Mouse (Mus musculus): Measurements from ENCODE around the gene Slc44a5. TPM values are rescaled to one million over a fixed set of nuclear protein-coding genes. Genes with fewer than 3 reads are reported as not detected.

Slc44a5 gene
- polyA plus RNA-seq (2014; fragmentation: Nextera tagmentation; extraction: Ambion mirVana) = 0.44 and 0.81 TPM in 2 replicates

GRCm38 (mm10) chr3:153973171-153973948 lies at the start of gene Slc44a5:
Gene Slc44a5, plus strand, starts transcription at chr3:153973436.
- Histone ChIP-seq H3K27me3 (ENCODE audit: control insufficient read depth, insufficient read depth, low read length) (peaks cover 28% of the 10 kb centered on the region), H3K27ac (ENCODE audit: low read depth, low read length) (no peak within 1 kb of the TSS)

GRCm38 (mm10) chr3:153926333-153926732 lies 46.9 kb upstream of the Slc44a5 start:
- Histone ChIP-seq H3K4me1 (ENCODE audit: control insufficient read depth, insufficient read depth, low read length) (no peaks in the 10 kb centered on the region), H3K4me2 (replicated peaks; ENCODE audit: low read depth, low read length) (no peak overlapping the region), H3K36me3 (ENCODE audit: control insufficient read depth, insufficient read depth, low read length) (peaks cover 48% of the 10 kb centered on the region), H3K27ac (ENCODE audit: low read depth, low read length) (no peak overlapping the region), H3K9ac (ENCODE audit: low read depth, low read length) (no peak overlapping the region), H3K27me3 (ENCODE audit: control insufficient read depth, insufficient read depth, low read length) (no peaks in the 10 kb centered on the region), H3K4me3 (ENCODE audit: low read length) (no peak overlapping the region), H3K9me3 (ENCODE audit: control insufficient read depth, low read length) (no peaks in the 10 kb centered on the region)
- ATAC-seq (ENCODE audit: low FRiP score, low TSS enrichment) = no peak
- WGBS = 94% methylated on average over 7 of the region's 7 CpGs

More at GRCm38 (mm10) chr3:153973171-153973948, at the start of gene Slc44a5:
- Histone ChIP-seq H3K4me2 (replicated peaks; ENCODE audit: low read depth, low read length) (peak within 1 kb of the TSS; percentile 67), H3K4me3 (ENCODE audit: low read length) (peak within 1 kb of the TSS; percentile 44), H3K4me1 (ENCODE audit: control insufficient read depth, insufficient read depth, low read length) (0 out of 2 replicates have a peak, but pooled peaks cover 3% of the 10 kb centered on the region), H3K36me3 (ENCODE audit: control insufficient read depth, insufficient read depth, low read length) (no peaks in the 10 kb centered on the region), H3K9ac (ENCODE audit: low read depth, low read length) (peak within 1 kb of the TSS; percentile 44; the same call in 1 of the 2 replicates), H3K9me3 (ENCODE audit: control insufficient read depth, low read length) (no peaks in the 10 kb centered on the region)
- peak; percentile 86 for ATAC-seq (ENCODE audit: low FRiP score, low TSS enrichment)
- WGBS = under 1% methylated on average over 63 of the region's 66 CpGs

GRCm38 (mm10) chr3:153929526-153929925 lies 43.7 kb upstream of the Slc44a5 start:
- Histone ChIP-seq H3K4me1 (ENCODE audit: control insufficient read depth, insufficient read depth, low read length) (no peaks in the 10 kb centered on the region), H3K27me3 (ENCODE audit: control insufficient read depth, insufficient read depth, low read length) (no peaks in the 10 kb centered on the region), H3K9me3 (ENCODE audit: control insufficient read depth, low read length) (no peaks in the 10 kb centered on the region), H3K9ac (ENCODE audit: low read depth, low read length) (no peak overlapping the region), H3K36me3 (ENCODE audit: control insufficient read depth, insufficient read depth, low read length) (peaks cover 65% of the 10 kb centered on the region), H3K27ac (ENCODE audit: low read depth, low read length) (no peak overlapping the region), H3K4me2 (replicated peaks; ENCODE audit: low read depth, low read length) (no peak overlapping the region), H3K4me3 (ENCODE audit: low read length) (no peak overlapping the region)
- ATAC-seq (ENCODE audit: low FRiP score, low TSS enrichment) = no peak
- WGBS = 95% methylated on average over 11 of the region's 11 CpGs

GRCm38 (mm10) chr3:153932461-153932860 lies 40.8 kb upstream of the Slc44a5 start:
- H3K36me3 ChIP-seq (ENCODE audit: control insufficient read depth, insufficient read depth, low read length) = peaks cover 76% of the 10 kb centered on the region
- H3K4me1 ChIP-seq (ENCODE audit: control insufficient read depth, insufficient read depth, low read length) = no peaks in the 10 kb centered on the region
- WGBS = 93% methylated on average over 5 of the region's 5 CpGs
- H3K4me2 ChIP-seq (replicated peaks; ENCODE audit: low read depth, low read length) = no peak overlapping the region
- no peak overlapping the region for H3K9ac ChIP-seq (ENCODE audit: low read depth, low read length)
- ATAC-seq (ENCODE audit: low FRiP score, low TSS enrichment) = no peak
- H3K9me3 ChIP-seq (ENCODE audit: control insufficient read depth, low read length) = no peaks in the 10 kb centered on the region
- H3K4me3 ChIP-seq (ENCODE audit: low read length) = no peak overlapping the region
- no peaks in the 10 kb centered on the region for H3K27me3 ChIP-seq (ENCODE audit: control insufficient read depth, insufficient read depth, low read length)
- no peak overlapping the region for H3K27ac ChIP-seq (ENCODE audit: low read depth, low read length)

- Histone ChIP-seq H3K4me3 (ENCODE audit: low read length) (no peak overlapping the region), H3K9ac (ENCODE audit: low read depth, low read length) (no peak overlapping the region), H3K27me3 (ENCODE audit: control insufficient read depth, insufficient read depth, low read length) (no peaks in the 10 kb centered on the region), H3K36me3 (ENCODE audit: control insufficient read depth, insufficient read depth, low read length) (peaks cover 64% of the 10 kb centered on the region), H3K27ac (ENCODE audit: low read depth, low read length) (no peak overlapping the region), H3K4me2 (replicated peaks; ENCODE audit: low read depth, low read length) (no peak overlapping the region), H3K4me1 (ENCODE audit: control insufficient read depth, insufficient read depth, low read length) (no peaks in the 10 kb centered on the region), H3K9me3 (ENCODE audit: control insufficient read depth, low read length) (no peaks in the 10 kb centered on the region)
- no peak for ATAC-seq (ENCODE audit: low FRiP score, low TSS enrichment)
- 83% methylated on average over 9 of the region's 9 CpGs for WGBS
Measured at GRCm38 (mm10) chr3:153935878-153936277, 37.4 kb upstream of the Slc44a5 start.

GRCm38 (mm10) chr3:153937116-153937810 lies 36.0 kb upstream of the Slc44a5 start:
- 89% methylated on average over 17 of the region's 17 CpGs for WGBS
- H3K4me2 ChIP-seq (replicated peaks; ENCODE audit: low read depth, low read length) = no peak overlapping the region
- no peak for ATAC-seq (ENCODE audit: low FRiP score, low TSS enrichment)
- peaks cover 63% of the 10 kb centered on the region for H3K36me3 ChIP-seq (ENCODE audit: control insufficient read depth, insufficient read depth, low read length)
- no peak overlapping the region for H3K9ac ChIP-seq (ENCODE audit: low read depth, low read length)
- no peak overlapping the region for H3K27ac ChIP-seq (ENCODE audit: low read depth, low read length)
- H3K4me1 ChIP-seq (ENCODE audit: control insufficient read depth, insufficient read depth, low read length) = no peaks in the 10 kb centered on the region
- no peak overlapping the region for H3K4me3 ChIP-seq (ENCODE audit: low read length)
- H3K27me3 ChIP-seq (ENCODE audit: control insufficient read depth, insufficient read depth, low read length) = no peaks in the 10 kb centered on the region
- no peaks in the 10 kb centered on the region for H3K9me3 ChIP-seq (ENCODE audit: control insufficient read depth, low read length)

- no peaks in the 10 kb centered on the region for H3K27me3 ChIP-seq (ENCODE audit: control insufficient read depth, insufficient read depth, low read length)
- ATAC-seq (ENCODE audit: low FRiP score, low TSS enrichment) = no peak
- H3K9me3 ChIP-seq (ENCODE audit: control insufficient read depth, low read length) = no peaks in the 10 kb centered on the region
- H3K36me3 ChIP-seq (ENCODE audit: control insufficient read depth, insufficient read depth, low read length) = peaks cover 37% of the 10 kb centered on the region
- WGBS = 92% methylated on average over 8 of the region's 8 CpGs
- H3K9ac ChIP-seq (ENCODE audit: low read depth, low read length) = no peak overlapping the region
- peaks cover 6% of the 10 kb centered on the region for H3K4me1 ChIP-seq (ENCODE audit: control insufficient read depth, insufficient read depth, low read length)
- H3K4me2 ChIP-seq (replicated peaks; ENCODE audit: low read depth, low read length) = no peak overlapping the region
- H3K4me3 ChIP-seq (ENCODE audit: low read length) = no peak overlapping the region
- H3K27ac ChIP-seq (ENCODE audit: low read depth, low read length) = no peak overlapping the region
Measured at GRCm38 (mm10) chr3:153940021-153940420, 33.2 kb upstream of the Slc44a5 start.

- ATAC-seq (ENCODE audit: low FRiP score, low TSS enrichment) = no peak
- Histone ChIP-seq H3K4me1 (ENCODE audit: control insufficient read depth, insufficient read depth, low read length) (peaks cover 6% of the 10 kb centered on the region), H3K9me3 (ENCODE audit: control insufficient read depth, low read length) (no peaks in the 10 kb centered on the region), H3K36me3 (ENCODE audit: control insufficient read depth, insufficient read depth, low read length) (peaks cover 34% of the 10 kb centered on the region), H3K9ac (ENCODE audit: low read depth, low read length) (no peak overlapping the region), H3K4me3 (ENCODE audit: low read length) (no peak overlapping the region), H3K27me3 (ENCODE audit: control insufficient read depth, insufficient read depth, low read length) (no peaks in the 10 kb centered on the region), H3K4me2 (replicated peaks; ENCODE audit: low read depth, low read length) (no peak overlapping the region), H3K27ac (ENCODE audit: low read depth, low read length) (no peak overlapping the region)
- WGBS = 92% methylated on average over 9 of the region's 9 CpGs
Measured at GRCm38 (mm10) chr3:153940486-153940885, 32.8 kb upstream of the Slc44a5 start.

- no peak for ATAC-seq (ENCODE audit: low FRiP score, low TSS enrichment)
- Histone ChIP-seq H3K4me3 (ENCODE audit: low read length) (no peak overlapping the region), H3K27me3 (ENCODE audit: control insufficient read depth, insufficient read depth, low read length) (no peaks in the 10 kb centered on the region), H3K36me3 (ENCODE audit: control insufficient read depth, insufficient read depth, low read length) (peaks cover 26% of the 10 kb centered on the region), H3K4me2 (replicated peaks; ENCODE audit: low read depth, low read length) (no peak overlapping the region), H3K4me1 (ENCODE audit: control insufficient read depth, insufficient read depth, low read length) (peaks cover 6% of the 10 kb centered on the region), H3K9ac (ENCODE audit: low read depth, low read length) (no peak overlapping the region), H3K9me3 (ENCODE audit: control insufficient read depth, low read length) (no peaks in the 10 kb centered on the region), H3K27ac (ENCODE audit: low read depth, low read length) (no peak overlapping the region)
- WGBS = 93% methylated on average over 13 of the region's 13 CpGs
Measured at GRCm38 (mm10) chr3:153941613-153942012, 31.6 kb upstream of the Slc44a5 start.

Measured in kidney, embryonic 14.5 days (tissue).